Mouse (Mus musculus) heart, adult 18-20 months (tissue): ENCODE data around the gene Foxj3. TPM values are rescaled to one million over a fixed set of nuclear protein-coding genes. Genes with fewer than 3 reads are reported as not detected.
"Not testable (repeated sequence)": the region's sequence is repeated elsewhere in the genome, so short reads cannot be mapped to it uniquely, and the experiment has no call there.

Source experiments
- DNase-seq, 2 experiments: peaks; one replicate each; pipeline ENCODE4 v3.0.0; 2021 to 2022; ENCODE audit warnings: mixed read lengths in 1 of 2
- long read RNA-seq, 2 experiments: library from polyadenylated mRNA; stranded (forward); transcript quantifications; one replicate each; pipeline ENCODE4 v2.0.0; 2021
- total RNA-seq, 2 experiments: library from RNA; stranded (reverse); gene quantifications; 2 replicates each; pipeline ENCODE4 v1.2.3; 2021

Gene Foxj3
- 10 to 100 TPM; 29.2 to 30.1 TPM for total RNA-seq
- long read RNA-seq, experiment 1, full-length matches to known transcripts = 1 of 6 reads
- long read RNA-seq, experiment 1, partial matches to known transcripts = 0 of 6 reads
- long read RNA-seq, experiment 1, other reads (novel, unspliced or antisense) = 5 of 6 reads
- long read RNA-seq, experiment 2, partial matches to known transcripts = 0 of 2 reads
- long read RNA-seq, experiment 2, other reads (novel, unspliced or antisense) = 2 of 2 reads

GRCm38 (mm10) chr4:119536615-119537014 lies at the start of gene Foxj3:
Gene Foxj3, plus strand, starts transcription at chr4:119537004.
- DNase-seq = not testable (repeated sequence)

DNA sequence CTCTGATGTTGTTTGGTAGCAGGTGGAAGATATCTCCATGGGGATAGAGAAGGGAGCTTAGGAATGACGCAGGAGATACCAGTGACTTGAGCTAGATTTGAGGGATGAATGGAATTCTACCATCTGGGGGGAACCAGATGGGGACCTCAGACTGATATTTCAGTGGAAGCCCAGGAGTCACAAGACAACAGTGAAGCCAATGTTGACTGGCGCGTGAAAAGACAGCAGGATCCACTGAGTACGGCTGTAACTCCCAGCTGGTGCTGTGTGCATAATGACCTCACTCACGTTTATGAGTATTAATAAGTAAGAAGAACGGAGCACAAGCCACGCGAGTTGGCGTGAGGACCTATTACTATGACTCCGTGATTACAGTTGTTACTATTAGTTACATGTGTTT lies 47.1 kb upstream of the Foxj3 start:
- no peak for DNase-seq

DNA sequence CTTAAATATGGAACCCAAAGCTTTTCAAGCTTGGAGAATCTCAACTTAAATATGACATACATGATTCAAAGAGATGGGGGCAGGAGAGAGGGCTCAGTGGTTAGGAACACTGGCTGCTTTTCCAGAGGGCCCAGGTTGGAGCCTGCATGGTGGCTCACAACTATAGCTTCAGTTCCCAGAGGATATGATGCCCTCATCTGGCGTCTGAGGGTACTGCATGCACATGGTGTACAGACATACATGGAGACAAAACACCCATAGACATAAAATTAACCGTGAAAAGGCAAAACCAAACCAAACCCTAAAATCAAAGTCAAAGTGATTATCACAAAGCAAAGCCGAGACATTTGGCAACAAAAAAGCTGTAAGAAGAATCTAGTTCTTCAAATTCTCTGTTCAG lies 46.0 kb upstream of the Foxj3 start:
- DNase-seq = no peak

DNA sequence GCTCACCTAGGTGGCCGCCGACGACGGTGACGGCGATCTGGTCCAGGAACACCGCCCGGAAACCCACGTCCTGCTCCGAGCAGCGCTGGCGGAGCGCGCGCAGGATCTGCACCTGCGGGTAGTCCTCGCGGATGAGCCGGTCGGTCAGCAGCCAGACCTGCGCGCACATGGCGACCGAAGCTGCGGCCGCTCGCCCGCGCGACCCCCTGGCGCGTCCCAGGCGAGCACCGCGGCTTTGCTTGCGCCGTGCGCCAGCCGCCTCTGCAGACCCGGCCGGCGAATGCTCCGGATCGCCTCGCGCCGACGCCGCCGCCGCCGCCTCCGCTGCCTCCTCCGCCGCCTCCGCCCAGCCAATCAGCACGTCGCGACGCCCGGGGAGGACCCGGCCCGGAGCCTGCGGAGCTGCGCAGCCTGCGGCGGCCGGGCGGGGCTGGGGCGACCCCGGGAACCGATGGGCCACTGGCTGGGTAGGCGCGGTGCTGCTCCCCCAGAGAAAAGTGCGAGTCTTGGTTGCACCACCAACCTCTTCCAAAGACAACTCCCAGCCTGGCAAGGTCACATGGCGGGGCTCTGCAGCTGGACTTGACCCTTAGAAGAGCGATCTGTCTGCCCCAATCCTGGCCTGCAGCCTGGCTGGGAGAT lies 44.4 kb upstream of the Foxj3 start, which contains the start of gene Rimkla:
Rimkla (minus strand) TSS at position 338 of the 642 bp plus-strand sequence.
- DNase-seq = peak; percentile 59 to 67

- no peak for DNase-seq
Measured at GRCm38 (mm10) chr4:119492933-119493327, 43.9 kb upstream of the Foxj3 start.

- no peak for DNase-seq
Measured at GRCm38 (mm10) chr4:119498319-119498848, 38.4 kb upstream of the Foxj3 start.

DNA sequence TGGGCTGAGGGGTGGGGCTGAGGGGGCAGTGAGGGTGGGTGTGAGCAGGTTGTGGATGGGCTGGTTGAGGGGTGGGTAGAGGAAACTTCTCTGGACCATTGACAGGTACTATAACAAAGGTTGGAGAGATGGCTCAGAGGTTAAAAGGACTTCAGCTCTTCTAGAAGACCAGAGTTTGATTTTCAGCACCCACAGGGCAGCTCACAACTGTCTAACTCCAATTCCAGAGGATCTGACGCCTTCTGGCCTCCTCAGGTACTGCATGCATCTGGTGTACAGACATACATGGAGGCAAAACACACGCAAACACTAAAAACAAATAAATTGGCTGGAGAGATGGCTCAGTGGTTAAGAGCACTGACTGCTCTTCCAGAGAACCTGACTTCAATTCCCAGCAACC lies 25.2 kb upstream of the Foxj3 start:
- DNase-seq = no peak

DNA sequence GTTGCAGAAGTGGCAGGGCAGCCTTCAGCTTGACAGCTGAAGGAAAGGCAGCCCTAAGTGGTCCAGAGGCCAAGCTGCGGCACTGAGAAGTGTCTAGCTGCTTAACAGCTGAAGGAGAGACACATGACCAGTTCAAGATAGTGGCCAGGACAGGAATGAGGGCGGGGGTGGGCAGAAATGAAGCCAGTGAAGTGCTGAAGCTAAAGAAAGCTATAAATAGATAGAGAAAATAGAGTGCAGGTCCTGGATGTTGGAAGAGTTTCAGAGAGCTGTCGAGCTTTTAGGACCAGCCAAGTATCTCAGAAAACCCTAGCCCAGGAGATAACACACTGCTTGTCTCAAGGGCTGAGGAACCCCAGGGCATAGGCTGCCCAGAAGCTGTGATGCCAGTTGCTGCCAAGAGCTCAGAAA lies 24.1 kb upstream of the Foxj3 start:
- DNase-seq = peak; percentile 19 to 48

DNA sequence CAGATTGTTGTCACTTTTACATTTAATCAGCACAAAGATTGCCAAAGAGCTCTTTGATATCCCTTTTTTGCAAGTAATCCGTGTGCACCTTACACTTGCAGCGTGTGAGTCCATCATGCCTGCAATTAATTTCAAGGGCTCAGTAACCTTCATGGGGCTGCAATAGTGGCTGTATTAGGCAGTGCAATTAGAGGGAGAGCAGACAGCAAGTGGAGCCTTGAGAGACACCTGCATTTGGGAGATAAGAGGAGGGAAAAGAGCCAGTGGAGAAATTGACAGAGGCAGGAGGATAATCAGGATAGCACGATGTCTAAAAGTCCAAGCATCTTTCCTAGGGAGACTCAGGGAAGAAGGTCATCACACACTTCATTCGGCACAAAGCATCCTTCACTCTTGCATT lies 13.2 kb upstream of the Foxj3 start:
- no peak for DNase-seq

DNA sequence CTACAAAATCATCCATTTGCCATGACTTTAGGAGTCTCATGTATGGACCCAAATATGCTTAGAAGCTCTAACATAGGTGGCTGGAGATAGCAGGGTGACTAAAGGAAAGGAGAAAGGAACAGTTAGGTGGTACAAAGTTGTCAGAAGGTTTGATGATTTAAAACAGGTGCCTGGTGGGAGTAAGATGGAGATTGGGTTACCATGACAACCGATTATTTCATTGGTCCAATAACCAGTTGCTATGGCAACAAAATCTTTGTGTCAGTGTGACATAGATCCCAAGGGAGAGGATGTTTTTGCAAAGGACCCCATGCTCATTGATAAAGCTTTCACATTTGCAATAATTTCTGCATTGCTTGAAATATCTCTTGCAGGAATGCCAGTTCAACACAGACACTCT lies 12.8 kb upstream of the Foxj3 start:
- DNase-seq = no peak

DNA sequence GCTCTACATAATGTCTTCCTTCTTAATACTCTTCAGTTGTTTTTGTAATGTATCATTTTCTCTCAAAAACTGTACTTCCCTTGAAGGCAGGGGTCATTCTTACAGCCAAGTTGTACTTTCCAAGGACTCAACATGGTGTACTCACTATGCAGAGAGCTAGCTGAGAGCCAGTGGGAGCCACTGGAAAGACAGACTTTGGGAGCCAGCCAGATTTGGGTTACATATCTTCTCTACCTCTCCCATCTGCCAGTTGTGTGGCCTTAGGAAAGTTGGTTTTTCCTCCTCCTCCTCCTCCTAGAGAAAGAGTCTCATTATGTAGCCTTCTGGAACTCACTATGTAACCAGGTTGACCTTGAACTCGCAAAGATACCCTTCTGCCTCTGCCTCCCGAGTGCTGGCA lies 12.3 kb upstream of the Foxj3 start:
- DNase-seq = no peak

GRCm38 (mm10) chr4:119526329-119526845 lies 10.4 kb upstream of the Foxj3 start:
- DNase-seq = no peak

DNA sequence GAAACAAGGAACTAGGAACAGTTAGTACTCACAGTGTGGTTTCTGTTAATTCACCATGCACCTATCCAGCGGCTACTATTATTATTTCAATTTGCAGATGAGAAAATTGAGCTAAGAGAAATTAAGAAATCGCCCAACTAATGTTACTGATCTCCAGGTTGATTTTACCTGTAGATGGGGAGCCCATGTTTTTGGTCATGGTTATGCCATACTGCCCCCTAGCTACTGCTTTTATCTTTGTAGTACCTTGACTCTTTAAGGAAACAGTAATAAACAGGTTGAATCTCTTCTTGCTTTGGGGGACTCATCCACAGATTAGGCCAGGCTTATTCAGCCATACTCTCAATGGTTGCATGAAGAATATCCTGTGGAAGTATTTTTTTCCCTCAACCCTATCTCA lies 5.0 kb upstream of the Foxj3 start:
- peak in 1 of 2 experiments; percentile 28 for DNase-seq

GRCm38 (mm10) chr4:119535103-119535502 lies 1.7 kb upstream of the Foxj3 start:
- DNase-seq = no peak

GRCm38 (mm10) chr4:119537436-119537835 lies 632 bp downstream of the Foxj3 start:
- no peak for DNase-seq

GRCm38 (mm10) chr4:119539031-119539824 lies 2.4 kb downstream of the Foxj3 start, which contains the start of gene Frg2f1:
Gene Frg2f1, minus strand, starts transcription at chr4:119539529.
- DNase-seq = peak; percentile 95

GRCm38 (mm10) chr4:119539836-119540532 lies 3.2 kb downstream of the Foxj3 start:
- DNase-seq = peak; percentile 40 to 47

- no peak for DNase-seq
Measured at GRCm38 (mm10) chr4:119540533-119540890, 3.7 kb downstream of the Foxj3 start.

DNA sequence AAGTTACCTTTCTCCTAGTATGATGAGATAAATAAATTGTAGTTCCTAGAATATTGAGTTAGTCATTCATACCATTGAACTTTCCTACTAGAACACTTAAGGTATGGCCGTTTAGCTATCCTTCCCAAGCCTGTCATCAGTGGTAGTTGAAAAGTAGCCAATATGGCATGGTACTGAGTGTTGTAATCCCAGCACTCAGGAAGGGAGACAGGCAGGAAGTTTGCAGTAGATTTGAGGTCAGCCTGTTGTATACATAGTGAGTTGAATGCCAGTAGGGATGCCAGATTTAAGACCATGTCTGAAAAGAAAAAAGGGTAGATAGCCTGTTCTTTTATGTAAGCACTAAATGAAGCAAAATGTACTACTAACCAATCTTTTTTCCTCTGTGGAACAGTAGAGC lies 14.1 kb downstream of the Foxj3 start:
- DNase-seq = no peak

- no peak for DNase-seq
Measured at GRCm38 (mm10) chr4:119555466-119555865, 18.7 kb downstream of the Foxj3 start.

- peak; percentile 27 to 51 for DNase-seq
Measured at GRCm38 (mm10) chr4:119563136-119563535, 26.3 kb downstream of the Foxj3 start.

DNA sequence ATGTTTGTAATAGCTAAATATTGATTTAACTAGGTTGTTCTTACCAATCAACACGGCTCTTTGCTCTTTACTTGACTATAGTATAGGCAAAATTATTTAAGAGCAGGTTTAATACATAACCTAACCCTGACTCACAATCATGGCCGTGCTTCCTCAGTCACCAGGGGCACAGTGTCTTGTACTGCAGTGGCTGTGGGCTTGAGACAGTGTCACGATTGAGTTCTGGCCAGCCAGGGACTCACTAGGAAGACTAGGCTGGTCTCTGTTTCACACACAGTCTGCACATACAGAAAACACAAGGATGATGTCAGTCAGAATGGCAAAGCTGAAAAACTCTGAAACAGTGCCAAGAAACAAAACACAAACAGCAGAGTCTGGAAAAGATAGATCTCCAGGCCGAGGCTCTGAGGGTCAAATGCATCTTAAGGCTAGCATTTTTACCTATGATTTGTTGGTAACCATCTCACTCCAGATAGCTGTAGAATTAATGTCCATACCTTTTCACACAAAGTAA lies 29.6 kb downstream of the Foxj3 start:
- DNase-seq = no peak
